In the genomic region with DNA sequence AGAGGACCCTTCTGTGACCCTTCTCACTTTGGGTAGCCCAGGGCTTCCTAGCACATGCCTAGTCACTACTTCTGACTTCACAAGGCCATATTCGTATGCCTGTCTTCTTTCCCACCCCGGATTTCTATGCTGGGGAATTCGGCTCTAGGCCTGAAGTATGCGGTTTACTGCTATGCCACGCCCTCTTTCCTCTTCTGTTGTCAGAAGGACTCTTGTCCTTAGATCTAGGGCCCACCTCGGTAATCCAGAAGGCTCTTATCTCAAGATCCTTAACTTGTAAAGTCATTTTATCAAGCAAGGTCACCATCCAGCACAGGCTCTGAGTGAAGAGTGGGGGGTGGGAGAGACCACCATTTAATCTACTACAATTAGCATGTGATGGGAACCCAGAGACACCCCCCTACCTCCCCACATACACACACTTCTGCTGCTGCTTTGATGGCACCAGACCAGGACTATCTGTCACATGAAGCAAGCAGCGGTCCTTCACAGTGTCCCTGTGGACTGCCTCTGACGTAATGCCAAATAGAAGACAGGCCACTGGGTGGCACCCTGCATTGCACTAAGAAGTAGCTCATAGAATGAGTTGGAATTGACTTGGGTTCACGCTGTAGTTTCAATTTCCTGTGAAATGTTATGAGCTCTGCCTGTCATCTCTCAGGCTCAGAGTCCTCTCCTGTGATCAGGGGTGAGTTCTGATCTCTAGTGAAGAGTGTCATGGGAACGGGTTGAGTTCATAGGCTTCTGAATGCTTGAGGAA, we compare ENCODE assay signal across 8 mouse cellular contexts. TPM values are rescaled to one million over a fixed set of nuclear protein-coding genes. Genes with fewer than 3 reads are reported as not detected.
DNase-seq lines count a peak whose midpoint lies in the region; ATAC-seq and TF ChIP-seq lines count a peak whose summit lies in the region.

No protein-coding gene starts in this region.

- no peak for ATAC-seq in kidney, embryonic 16.5 days (ENCODE audit: low FRiP score, low TSS enrichment)
- ATAC-seq in heart, postnatal 0 days (ENCODE audit: insufficient read depth, low read depth): peak; percentile 85
- no peak for ATAC-seq in midbrain, embryonic 11.5 days (ENCODE audit: low FRiP score)

- no peak overlapping the region for H3K9ac ChIP-seq in kidney, embryonic 16.5 days (replicated peaks; ENCODE audit: low read length)
- no peak overlapping the region; the same call in 1 of the 2 replicates for H3K9ac ChIP-seq in heart, postnatal 0 days (replicated peaks; ENCODE audit: low read depth, low read length)
- no peak overlapping the region for H3K9ac ChIP-seq in midbrain, embryonic 11.5 days (ENCODE audit: low read length)

- no peak for TF ChIP-seq POLR2A in kidney, adult 2 months (IDR thresholded peaks at IDR 0.05; ENCODE audit: low read depth, low read length)
- no peak for TF ChIP-seq POLR2A in lung, adult 2 months (IDR thresholded peaks at IDR 0.05; ENCODE audit: borderline replicate concordance, extremely low read depth, low read depth, low read length)

- H3K4me2 ChIP-seq in kidney, embryonic 16.5 days (replicated peaks; ENCODE audit: low read depth, low read length): no peak overlapping the region
- peak overlapping the region; percentile 22 for H3K4me2 ChIP-seq in heart, postnatal 0 days (ENCODE audit: low read depth, low read length)
- H3K4me2 ChIP-seq in midbrain, embryonic 11.5 days: no peak overlapping the region

- peak; percentile 54 for DNase-seq in kidney, adult 2 months
- DNase-seq in adrenal gland, adult (ENCODE audit: inconsistent age in 2 of 2, low spot score in 1 of 2): peak; percentile 72 to 91
- peak; percentile 84 for DNase-seq in heart, postnatal 0 days (ENCODE audit: low spot score)
- peak; percentile 40 for DNase-seq in lung, adult 2 months
- DNase-seq in midbrain, embryonic 11.5 days (ENCODE audit: low spot score, missing footprints): no peak
- no peak for DNase-seq in layer of hippocampus, postnatal 10 days (ENCODE audit: low spot score in 2 of 2)
- no peak for DNase-seq in embryo, embryonic 10.5 days (ENCODE audit: low spot score)

- no peaks in the 10 kb centered on the region for H3K36me3 ChIP-seq in kidney, adult 2 months (ENCODE audit: control insufficient read depth, insufficient read depth, low read length)
- no peaks in the 10 kb centered on the region for H3K36me3 ChIP-seq in kidney, embryonic 16.5 days (ENCODE audit: insufficient read depth, low read length)
- H3K36me3 ChIP-seq in heart, postnatal 0 days (replicated peaks; ENCODE audit: control insufficient read depth, insufficient read depth, low read length): no peaks in the 10 kb centered on the region
- no peaks in the 10 kb centered on the region for H3K36me3 ChIP-seq in midbrain, embryonic 11.5 days (ENCODE audit: control insufficient read depth, insufficient read depth, low read length)

- no peaks in the 10 kb centered on the region; the same call in 1 of the 2 replicates for H3K4me1 ChIP-seq in kidney, adult 2 months (ENCODE audit: control insufficient read depth, insufficient read depth, low read length)
- no peaks in the 10 kb centered on the region for H3K4me1 ChIP-seq in kidney, embryonic 16.5 days (ENCODE audit: insufficient read depth, low read length)
- H3K4me1 ChIP-seq in heart, postnatal 0 days (ENCODE audit: control insufficient read depth, insufficient read depth): peaks cover 24% of the 10 kb centered on the region
- H3K4me1 ChIP-seq in lung, adult 2 months (ENCODE audit: control insufficient read depth, insufficient read depth, low read length): peaks cover 4% of the 10 kb centered on the region; the same call in 1 of the 2 replicates
- peaks cover 2% of the 10 kb centered on the region; the same call in 1 of the 2 replicates for H3K4me1 ChIP-seq in midbrain, embryonic 11.5 days (ENCODE audit: control insufficient read depth, insufficient read depth, low read length)

- no peaks in the 10 kb centered on the region for H3K9me3 ChIP-seq in kidney, embryonic 16.5 days (ENCODE audit: low read length)
- no peaks in the 10 kb centered on the region for H3K9me3 ChIP-seq in heart, postnatal 0 days (replicated peaks; ENCODE audit: control insufficient read depth, low read length)
- no peaks in the 10 kb centered on the region for H3K9me3 ChIP-seq in midbrain, embryonic 11.5 days (ENCODE audit: control insufficient read depth, low read length)

- 63% methylated on average over 10 of the region's 10 CpGs for WGBS in kidney, adult 2 months
- WGBS in kidney, embryonic 16.5 days: 72% methylated on average over 10 of the region's 10 CpGs
- WGBS in heart, postnatal 0 days: 43% methylated on average over 10 of the region's 10 CpGs
- 43% methylated on average over 10 of the region's 10 CpGs for WGBS in lung, adult 2 months
- WGBS in midbrain, embryonic 11.5 days: 81% methylated on average over 10 of the region's 10 CpGs

- no peak overlapping the region for H3K4me3 ChIP-seq in kidney, adult 2 months (ENCODE audit: insufficient read depth, low read depth, low read length)
- no peak overlapping the region for H3K4me3 ChIP-seq in kidney, embryonic 16.5 days (ENCODE audit: low read length)
- H3K4me3 ChIP-seq in heart, postnatal 0 days (ENCODE audit: low read depth, low read length): no peak overlapping the region
- H3K4me3 ChIP-seq in lung, adult 2 months (replicated peaks; ENCODE audit: extremely low read depth, low read depth, low read length): peak overlapping the region; percentile 37
- no peak overlapping the region for H3K4me3 ChIP-seq in midbrain, embryonic 11.5 days (ENCODE audit: low read depth, low read length)

- no peaks in the 10 kb centered on the region for H3K27me3 ChIP-seq in kidney, adult 2 months (replicated peaks; ENCODE audit: control insufficient read depth, insufficient read depth, low read length)
- H3K27me3 ChIP-seq in kidney, embryonic 16.5 days (ENCODE audit: insufficient read depth, low read length): no peaks in the 10 kb centered on the region
- H3K27me3 ChIP-seq in heart, postnatal 0 days (ENCODE audit: control insufficient read depth, insufficient read depth, low read length): no peaks in the 10 kb centered on the region
- H3K27me3 ChIP-seq in midbrain, embryonic 11.5 days (ENCODE audit: control insufficient read depth, insufficient read depth, low read length): no peaks in the 10 kb centered on the region

- TF ChIP-seq CTCF in kidney, adult 2 months (conservative IDR thresholded peaks at IDR 0.05; ENCODE audit: insufficient read depth, insufficient read length, low read depth, low read length): peak; percentile 53
- TF ChIP-seq CTCF in heart, postnatal 0 days (IDR thresholded peaks at IDR 0.05; ENCODE audit: low read depth): peak; percentile 60
- TF ChIP-seq CTCF in lung, adult 2 months (IDR thresholded peaks at IDR 0.05; ENCODE audit: insufficient read depth, low read length): peak; percentile 33; the same call in 1 of the 2 replicates

- TF ChIP-seq EP300 in heart, postnatal 0 days (IDR thresholded peaks at IDR 0.05; ENCODE audit: low read depth): no peak

- no peak overlapping the region for H3K27ac ChIP-seq in kidney, adult 2 months (ENCODE audit: insufficient read depth, low read depth, low read length)
- H3K27ac ChIP-seq in kidney, embryonic 16.5 days (ENCODE audit: low read length): no peak overlapping the region
- peak overlapping the region; percentile 43; the same call in 1 of the 2 replicates for H3K27ac ChIP-seq in heart, postnatal 0 days (ENCODE audit: low read depth)
- no peak overlapping the region for H3K27ac ChIP-seq in midbrain, embryonic 11.5 days (ENCODE audit: low read depth, low read length)

RNA-seq across cellular contexts. Expression of gene Itgb3bp, which starts 12.2 kb away (rescaled TPM):
- polyA plus RNA-seq in kidney, adult 2 months (2012; rRNA removed): 0.86 and 1.3 TPM in 2 replicates
- polyA plus RNA-seq in kidney, embryonic 16.5 days (2015; fragmentation: Nextera tagmentation; extraction: Ambion mirVana): 30.8 and 31.2 TPM in 2 replicates
- 1.1 and 9.7 TPM in 2 replicates for total RNA-seq in heart, postnatal 0 days (2014; rRNA removed; ENCODE audit: low replicate concordance)
- 26.2 and 28.4 TPM in 2 replicates for polyA plus RNA-seq in heart, postnatal 0 days (2015; fragmentation: Nextera tagmentation; extraction: Ambion mirVana)
- 0.38 and 0.52 TPM in 2 replicates for polyA plus RNA-seq in lung, adult 2 months (2012; rRNA removed)
- 66.5 and 69.2 TPM in 2 replicates for polyA plus RNA-seq in midbrain, embryonic 11.5 days (2014; fragmentation: Nextera tagmentation; extraction: Ambion mirVana)
- total RNA-seq in layer of hippocampus, postnatal 10 days (2021): 1 to 10 TPM; 3.5 to 6.0 TPM

RNA-seq across cellular contexts. Expression of gene Pgm1, which starts 12.6 kb away (rescaled TPM):
- polyA plus RNA-seq in kidney, adult 2 months (2012; rRNA removed): 82.9 and 84.2 TPM in 2 replicates
- polyA plus RNA-seq in kidney, embryonic 16.5 days (2015; fragmentation: Nextera tagmentation; extraction: Ambion mirVana): 83.2 and 89.5 TPM in 2 replicates
- total RNA-seq in heart, postnatal 0 days (2014; rRNA removed; ENCODE audit: low replicate concordance): 271 and 313 TPM in 2 replicates
- polyA plus RNA-seq in heart, postnatal 0 days (2015; fragmentation: Nextera tagmentation; extraction: Ambion mirVana): 208 and 220 TPM in 2 replicates
- 31.4 and 45.2 TPM in 2 replicates for polyA plus RNA-seq in lung, adult 2 months (2012; rRNA removed)
- polyA plus RNA-seq in midbrain, embryonic 11.5 days (2014; fragmentation: Nextera tagmentation; extraction: Ambion mirVana): 46.6 and 46.7 TPM in 2 replicates
- 10 to 100 TPM; 52.7 to 55.7 TPM for total RNA-seq in layer of hippocampus, postnatal 10 days (2021)

Comparison
In these comparisons a context has a peak if more than half of its experiments do, and no peak if none do; other contexts are left out.
1. RNA of gene Itgb3bp, which starts 12.2 kb away (polyA plus RNA-seq): 66.5 to 69.2 TPM in midbrain, embryonic 11.5 days, 30.8 to 31.2 TPM in kidney, embryonic 16.5 days and 26.2 to 28.4 TPM in heart, postnatal 0 days; 0.86 to 1.3 TPM in kidney, adult 2 months and 0.38 to 0.52 TPM in lung, adult 2 months; every median in the first group is over 10 times any median in the second.
2. DNase-seq: peak in kidney, adult 2 months (single experiment), adrenal gland, adult (2 of 2), heart, postnatal 0 days (single experiment) and lung, adult 2 months (single experiment); none in midbrain, embryonic 11.5 days (single experiment), layer of hippocampus, postnatal 10 days (0 of 2) and embryo, embryonic 10.5 days (single experiment).
3. Peak in every context shown above with its lines, with median percentiles within 50 percentile points of each other: CTCF ChIP-seq.